Comparison of ENCODE assay signal across 8 mouse cellular contexts in genomic region chr2:152332101-152332825, GRCm38 (mm10). TPM values are rescaled to one million over a fixed set of nuclear protein-coding genes. Genes with fewer than 3 reads are reported as not detected.
DNase-seq lines count a peak whose midpoint lies in the region.

Gene Rbck1 (minus strand): TSS chr2:152332653.

- peaks cover 72% of the 10 kb centered on the region for H3K4me1 ChIP-seq in megakaryocyte, embryonic 14.5 days

- H3K27me3 ChIP-seq in megakaryocyte, embryonic 14.5 days (replicated peaks) = no peaks in the 10 kb centered on the region

- H3K36me3 ChIP-seq in megakaryocyte, embryonic 14.5 days (replicated peaks; ENCODE audit: low read length) = peaks cover 40% of the 10 kb centered on the region

- peak within 1 kb of the TSS; percentile 98 for H3K4me3 ChIP-seq in megakaryocyte, embryonic 14.5 days (replicated peaks)

- H3K9me3 ChIP-seq in megakaryocyte, embryonic 14.5 days = no peaks in the 10 kb centered on the region

- DNase-seq in ZHBTc4 (ENCODE audit: low read depth, low spot score) = peak; percentile 96
- peak; percentile 64 to 88 for DNase-seq in cerebellum, postnatal 4 days (ENCODE audit: low spot score in 2 of 2)
- peak; percentile 85 to 89 for DNase-seq in gastrocnemius, adult 8-10 months (ENCODE audit: low spot score in 2 of 2)
- DNase-seq in hindlimb bud, embryonic 11.5 days (ENCODE audit: extremely low spot score, low read depth, low spot score) = peak; percentile 73
- peak; percentile 79 to 91 for DNase-seq in left cerebral cortex, adult 8-10 months (ENCODE audit: low spot score in 2 of 2)
- peak; percentile 90 to 93 for DNase-seq in right cerebral cortex, postnatal 10 days (ENCODE audit: low spot score in 2 of 2)
- peak; percentile 80 to 85 for DNase-seq in urinary bladder, postnatal 4 days (ENCODE audit: low spot score in 2 of 2)

RNA-seq across cellular contexts. Expression of gene Rbck1, which starts in this region (rescaled TPM):
- total RNA-seq in gastrocnemius, adult 8-10 months (2022) = 10 to 100 TPM; 23.7 to 31.7 (median 27.1) TPM
- total RNA-seq in left cerebral cortex, adult 8-10 months (2022) = 100 to 1,000 TPM; 105 to 110 (median 105) TPM
- 152 and 308 TPM in 2 replicates for polyA plus RNA-seq in megakaryocyte, embryonic 14.5 days (2012; ENCODE audit: insufficient read depth, low replicate concordance)

Comparison
In these comparisons a context has a peak if more than half of its experiments do, and no peak if none do; other contexts are left out.
1. Peak in every context shown above with its lines: DNase-seq and H3K4me3 ChIP-seq.